Mouse (Mus musculus) CH12.LX (cell line): ENCODE measurements at regions not wholly inside any gene's neighbourhood (a gene's known extent, or its start where the extent isn't known, plus 50 kb on each side); places are given as distances from the start of the nearest gene placed in this dataset.

Experiments
- BHLHE40 ChIP-seq: IDR thresholded peaks from 2 replicates; pipeline ENCODE4 v1.6.1; 2011; ENCODE audit warnings: mild to moderate bottlenecking, low read depth, low read length, improper control_type of control experiment
- CHD2 ChIP-seq: IDR thresholded peaks from 2 replicates; pipeline ENCODE4 v1.6.1; 2011; ENCODE audit warnings: low read length, improper control_type of control experiment
- CTCF ChIP-seq, 2 experiments: IDR thresholded peaks in 1 of 2; conservative IDR thresholded peaks in 1 of 2; 2 replicates each; pipeline ENCODE4 v1.5.1; 2011 to 2012; ENCODE audit warnings: low read depth in 2 of 2, low read length in 2 of 2, improper control_type of control experiment in 1 of 2, inconsistent platforms in 1 of 2, mild to moderate bottlenecking in 1 of 2, moderate library complexity in 1 of 2
- EP300 ChIP-seq: IDR thresholded peaks from 2 replicates; pipeline ENCODE4 v1.6.1; 2011; ENCODE audit warnings: low read length, improper control_type of control experiment
- HCFC1 ChIP-seq: IDR thresholded peaks from 2 replicates; pipeline ENCODE4 v1.6.1; 2012; ENCODE audit warnings: low read depth, mild to moderate bottlenecking, inconsistent platforms, low read length, improper control_type of control experiment
- KAT2A ChIP-seq: IDR thresholded peaks from 2 replicates; pipeline ENCODE4 v1.6.1; 2012; ENCODE audit warnings: low read length, improper control_type of control experiment, inconsistent platforms; ENCODE audit not compliant: insufficient replicate concordance
- POLR2A ChIP-seq: IDR thresholded peaks from 2 replicates; pipeline ENCODE4 v1.6.1; 2011; ENCODE audit warnings: low read depth, mild to moderate bottlenecking, improper control_type of control experiment, low read length
- POLR2AphosphoS2 ChIP-seq: IDR thresholded peaks from 2 replicates; pipeline ENCODE4 v1.6.1; 2011; ENCODE audit warnings: low read depth, low read length, improper control_type of control experiment
- RAD21 ChIP-seq: IDR thresholded peaks from 2 replicates; pipeline ENCODE4 v1.6.1; 2011; ENCODE audit warnings: low read depth, mild to moderate bottlenecking, low read length, improper control_type of control experiment, moderate library complexity
- SMC3 ChIP-seq: IDR thresholded peaks from 2 replicates; pipeline ENCODE4 v1.6.1; 2011; ENCODE audit warnings: low read depth, low read length, improper control_type of control experiment
- TCF12 ChIP-seq: IDR thresholded peaks from 2 replicates; pipeline ENCODE4 v1.6.1; 2014; ENCODE audit warnings: low read depth, mild to moderate bottlenecking, inconsistent platforms, low read length, improper control_type of control experiment
- ZC3H11A ChIP-seq: IDR thresholded peaks from 2 replicates; pipeline ENCODE4 v1.6.1; 2012; ENCODE audit warnings: low read depth, mild to moderate bottlenecking, inconsistent platforms, low read length, improper control_type of control experiment
- ZMIZ1 ChIP-seq: IDR thresholded peaks from 2 replicates; pipeline ENCODE4 v1.6.1; 2012; ENCODE audit warnings: low read depth, mild to moderate bottlenecking, inconsistent platforms, low read length, improper control_type of control experiment

DNA sequence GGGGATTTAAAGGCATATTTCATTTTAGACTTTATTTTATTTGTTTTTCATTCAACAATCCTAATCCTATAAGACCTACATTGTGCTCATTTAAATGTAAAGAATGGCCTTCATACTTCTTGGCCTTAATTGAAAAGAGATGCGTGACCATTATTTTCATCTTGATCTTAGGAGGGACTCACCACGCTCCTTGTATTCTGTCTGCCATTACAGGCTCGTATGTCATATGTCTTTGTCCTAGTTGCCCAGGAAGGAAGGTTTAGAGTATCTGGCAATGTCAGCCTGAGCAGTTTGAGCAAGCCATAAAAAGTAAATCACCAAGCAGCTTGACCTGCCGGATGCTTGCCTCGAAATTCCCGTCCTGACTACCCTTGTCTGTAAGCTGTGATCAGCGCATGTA is 177.1 kb upstream of the Pcdh17 start:
- TF ChIP-seq ZC3H11A (no peak), CTCF (conservative IDR thresholded peaks at IDR 0.05 in 1 of 2, IDR thresholded peaks at IDR 0.05 in 1 of 2; ENCODE audit: low read depth in 2 of 2, low read length in 2 of 2) (no peak), ZMIZ1 (no peak), HCFC1 (no peak), POLR2AphosphoS2 (no peak), POLR2A (no peak), BHLHE40 (no peak), EP300 (no peak), TCF12 (no peak), CHD2 (no peak), KAT2A (no peak), SMC3 (no peak), RAD21 (no peak)
